Mouse (Mus musculus) stomach, embryonic 15.5 days (tissue): Measurements from ENCODE around the gene Gnmt. TPM values are rescaled to one million over a fixed set of nuclear protein-coding genes. Genes with fewer than 3 reads are reported as not detected.

Experiments used
- ATAC-seq: fragments of 200-750 bp; cut with Nextera tagmentation; 2 replicates; pipeline ENCODE4 v1.8.0; 2017; ENCODE audit warnings: low read depth, moderate number of reproducible peaks, moderate TSS enrichment; ENCODE audit not compliant: insufficient read depth, low FRiP score
- H3K27ac ChIP-seq: fragments of 300-500 bp; sonication (generic); 2 replicates; pipeline ENCODE4 v1.5.1; 2015; ENCODE audit warnings: mild to moderate bottlenecking, inconsistent platforms
- H3K27me3 ChIP-seq: fragments of 300-500 bp; sonication (generic); replicated peaks from 2 replicates; pipeline ENCODE4 v1.6.1; 2015; ENCODE audit warnings: inconsistent platforms
- H3K36me3 ChIP-seq: fragments of 300-500 bp; sonication (generic); 2 replicates; pipeline ENCODE4 v1.6.1; 2015; ENCODE audit warnings: inconsistent platforms
- H3K4me1 ChIP-seq: fragments of 300-500 bp; sonication (generic); 2 replicates; pipeline ENCODE4 v1.6.1; 2015; ENCODE audit warnings: inconsistent platforms
- H3K4me2 ChIP-seq: fragments of 300-500 bp; sonication (generic); 2 replicates; pipeline ENCODE4 v1.6.1; 2015; ENCODE audit warnings: mild to moderate bottlenecking, inconsistent platforms
- H3K4me3 ChIP-seq: fragments of 300-500 bp; sonication (generic); replicated peaks from 2 replicates; pipeline ENCODE4 v1.5.1; 2015; ENCODE audit warnings: inconsistent platforms
- H3K9ac ChIP-seq: fragments of 300-500 bp; sonication (generic); 2 replicates; pipeline ENCODE4 v1.6.1; 2015; ENCODE audit warnings: inconsistent platforms
- H3K9me3 ChIP-seq: fragments of 300-500 bp; sonication (generic); 2 replicates; pipeline ENCODE4 v1.6.1; 2016; ENCODE audit warnings: inconsistent platforms
- WGBS: fragments of 180-500 bp; shearing (Covaris S2); methylation state at CpG from one replicate; pipeline ENCODE4 v1.1.7; 2015; 5-methylcytosine and 5-hydroxymethylcytosine counted together
- polyA plus RNA-seq: library from polyadenylated mRNA; unstranded; fragments of >200 nt; fragmentation: Nextera tagmentation; extraction: Ambion mirVana; gene quantifications from 2 replicates; pipeline ENCODE4 v1.2.1, GENCODE M21; 2015

Gene Gnmt
- polyA plus RNA-seq, 1 experiment from 2014 or later: 15.0 TPM

DNA sequence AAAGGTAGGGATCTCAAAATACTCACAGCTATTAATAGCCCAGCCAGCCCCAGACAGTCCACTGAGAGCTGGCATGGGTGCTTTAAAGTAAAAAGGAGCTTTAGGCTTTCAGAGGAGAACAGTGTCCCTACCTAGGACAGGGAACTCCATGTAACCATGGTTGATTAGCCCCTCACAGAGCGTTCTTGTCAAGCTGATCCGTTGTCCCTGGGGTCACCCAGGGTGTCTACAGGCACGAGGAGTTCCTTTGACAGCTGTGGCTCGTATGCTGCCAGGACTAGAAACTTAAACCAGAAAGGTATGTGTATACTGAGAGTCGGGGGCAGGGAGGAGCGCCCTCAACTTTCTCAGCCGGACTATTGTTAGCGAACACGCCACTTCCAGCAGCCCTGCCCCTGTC, 50.1 kb downstream of the Gnmt start:
- Histone ChIP-seq H3K4me1 (peaks cover 34% of the 10 kb centered on the region), H3K9me3 (no peaks in the 10 kb centered on the region), H3K4me2 (peak overlapping the region; percentile 61), H3K27me3 (no peaks in the 10 kb centered on the region), H3K4me3 (peak overlapping the region; percentile 97), H3K9ac (no peak overlapping the region; the same call in 1 of the 2 replicates), H3K36me3 (peaks cover 40% of the 10 kb centered on the region), H3K27ac (0 out of 2 replicates have a peak overlapping the region, but pooled peaks have one; percentile 95)
- no peak for ATAC-seq
- WGBS: 26% methylated on average over 9 of the region's 9 CpGs

DNA sequence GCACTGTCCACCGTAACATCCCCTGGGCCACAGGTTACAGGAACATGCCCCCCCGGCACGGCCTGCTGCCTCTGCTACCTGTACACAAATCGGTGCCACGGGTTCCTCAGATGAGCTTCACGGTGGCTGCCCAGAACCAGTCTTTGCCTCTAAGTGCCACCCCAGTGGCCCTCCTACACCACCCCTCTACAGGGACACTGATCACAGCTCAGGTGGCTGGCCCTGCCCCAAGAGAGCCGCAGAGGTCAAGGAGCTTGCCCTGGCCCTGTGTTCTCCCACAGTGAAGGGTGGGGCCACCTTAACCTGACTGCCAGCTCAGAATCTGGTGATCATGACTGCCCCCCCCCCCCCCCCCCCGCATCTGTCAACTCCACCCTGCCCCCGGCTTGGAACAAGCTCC, 50.6 kb downstream of the Gnmt start, which contains the start of gene Mea1:
Mea1 (plus strand) TSS at position 378 of the 400 bp plus-strand sequence.
- H3K27me3 ChIP-seq: no peaks in the 10 kb centered on the region
- peak within 1 kb of the TSS; percentile 97 for H3K4me3 ChIP-seq
- peaks cover 34% of the 10 kb centered on the region for H3K4me1 ChIP-seq
- no peaks in the 10 kb centered on the region for H3K9me3 ChIP-seq
- H3K9ac ChIP-seq: peak within 1 kb of the TSS; percentile 5
- H3K36me3 ChIP-seq: peaks cover 35% of the 10 kb centered on the region
- peak within 1 kb of the TSS; percentile 61 for H3K4me2 ChIP-seq
- H3K27ac ChIP-seq: peak within 1 kb of the TSS; percentile 95; the same call in 1 of the 2 replicates
- 85% methylated on average over 8 of the region's 9 CpGs for WGBS
- ATAC-seq: no peak

Other genes starting within 250 kb of the Gnmt start
- gene Ttbk1, start 241.5 kb downstream of the Gnmt start, polyA plus RNA-seq: 0.27 and 0.31 TPM in 2 replicates
- 47.7 and 49.7 TPM in 2 replicates for gene Dnph1, start 232.5 kb downstream of the Gnmt start, polyA plus RNA-seq
- 3.2 and 4.6 TPM in 2 replicates for gene Cul9, start 182.8 kb downstream of the Gnmt start, polyA plus RNA-seq
- gene Srf, start 173.0 kb downstream of the Gnmt start, polyA plus RNA-seq: 8.7 and 9.4 TPM in 2 replicates
- gene Ptk7, start 99.7 kb downstream of the Gnmt start, polyA plus RNA-seq: 87.6 and 89.8 TPM in 2 replicates
- gene Klc4, start 83.1 kb downstream of the Gnmt start, polyA plus RNA-seq: 38.4 and 41.4 TPM in 2 replicates
- gene Mrpl2, start 82.9 kb downstream of the Gnmt start, polyA plus RNA-seq: 112 and 126 TPM in 2 replicates
- gene Cul7, start 78.8 kb downstream of the Gnmt start, polyA plus RNA-seq: 42.9 and 49.5 TPM in 2 replicates
- gene Rrp36, start 54.8 kb downstream of the Gnmt start, polyA plus RNA-seq: 53.2 and 57.2 TPM in 2 replicates
- 145 and 153 TPM in 2 replicates for gene Mea1, start 50.4 kb downstream of the Gnmt start, polyA plus RNA-seq
- gene Klhdc3, start 48.3 kb downstream of the Gnmt start, polyA plus RNA-seq: 102 and 103 TPM in 2 replicates
- gene Ppp2r5d, start 24.1 kb downstream of the Gnmt start, polyA plus RNA-seq: 72.8 and 86.7 TPM in 2 replicates
- 24.9 and 27.1 TPM in 2 replicates for gene Pex6, start 17.7 kb downstream of the Gnmt start, polyA plus RNA-seq
- gene Cnpy3, start 23.0 kb upstream of the Gnmt start, polyA plus RNA-seq: 79.0 and 79.3 TPM in 2 replicates
- gene Ptcra, start 34.5 kb upstream of the Gnmt start, polyA plus RNA-seq: 0.37 and 0.57 TPM in 2 replicates
- gene 2310039H08Rik, start 43.5 kb upstream of the Gnmt start, polyA plus RNA-seq: 76.0 and 89.3 TPM in 2 replicates
- gene Rpl7l1, start 53.5 kb upstream of the Gnmt start, polyA plus RNA-seq: 145 and 155 TPM in 2 replicates
- gene Bicral, start 129.3 kb upstream of the Gnmt start, polyA plus RNA-seq: 4.6 and 5.6 TPM in 2 replicates
- gene Tbcc, start 161.5 kb upstream of the Gnmt start, polyA plus RNA-seq: 54.8 and 63.0 TPM in 2 replicates
- gene Prph2, start 181.3 kb upstream of the Gnmt start, polyA plus RNA-seq: not detected in 2 replicates